Mouse (Mus musculus) MEL (cell line): ENCODE measurements at regions not wholly inside any gene's neighbourhood (a gene's known extent, or its start where the extent isn't known, plus 50 kb on each side); places are given as distances from the start of the nearest gene placed in this dataset.
"Not testable (repeated sequence)": the region's sequence is repeated elsewhere in the genome, so short reads cannot be mapped to it uniquely, and the experiment has no call there.

ENCODE experiments used
- BHLHE40 ChIP-seq: IDR thresholded peaks from 2 replicates; pipeline ENCODE4 v1.6.1; 2012; ENCODE audit warnings: low read depth, mild to moderate bottlenecking, inconsistent platforms, low read length, improper control_type of control experiment, borderline replicate concordance
- ZC3H11A ChIP-seq: IDR thresholded peaks from 2 replicates; pipeline ENCODE4 v1.6.1; 2012; ENCODE audit warnings: low read depth, mild to moderate bottlenecking, inconsistent platforms, low read length, improper control_type of control experiment

DNA sequence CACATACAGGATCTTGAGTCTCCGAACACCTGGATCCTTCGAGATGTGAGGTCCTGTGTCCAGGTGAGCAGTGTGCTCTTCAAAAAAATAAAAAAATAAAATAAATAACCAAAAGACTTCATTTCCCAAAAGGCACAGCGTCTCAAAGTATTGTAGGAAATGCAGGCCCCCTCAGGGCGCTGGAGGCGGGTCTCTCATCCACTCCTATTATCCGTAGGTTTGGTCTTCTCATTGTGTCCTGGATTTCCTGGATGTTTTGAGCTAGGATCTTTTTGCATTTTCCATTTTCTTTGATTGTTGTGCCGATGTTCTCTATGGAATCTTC lies 1762.8 kb upstream of the Flrt2 start:
- not testable (repeated sequence) for TF ChIP-seq ZC3H11A, BHLHE40
